Mouse (Mus musculus): ENCODE measurements around the gene Gm10073. TPM values are rescaled to one million over a fixed set of nuclear protein-coding genes. Genes with fewer than 3 reads are reported as not detected.
A peak's percentile ranks its signal among the peaks of the same experiment; 100 is the strongest.
"Not testable (repeated sequence)": the region's sequence is repeated elsewhere in the genome, so short reads cannot be mapped to it uniquely, and the experiment has no call there.

Gene Gm10073
- polyA plus RNA-seq, 1 experiment from 2014 or later = 8.1 TPM

GRCm38 (mm10) chr8:106609076-106609903, 36.0 kb upstream of the Gm10073 start:
- no peak overlapping the region for H3K4me3 ChIP-seq
- no peak overlapping the region for H3K27ac ChIP-seq (replicated peaks)
- no peak for DNase-seq (ENCODE audit: low spot score)
- H3K36me3 ChIP-seq (replicated peaks) = no peaks in the 10 kb centered on the region
- H3K27me3 ChIP-seq (replicated peaks; ENCODE audit: low read depth, poor library complexity, severe bottlenecking) = peaks cover 44% of the 10 kb centered on the region
- 77% methylated on average over 7 of the region's 7 CpGs for WGBS
- H3K9me3 ChIP-seq = no peaks in the 10 kb centered on the region
- peaks cover 14% of the 10 kb centered on the region for H3K4me1 ChIP-seq

GRCm38 (mm10) chr8:106608425-106608824, 35.2 kb upstream of the Gm10073 start:
- Histone ChIP-seq H3K27ac (replicated peaks) (no peak overlapping the region), H3K4me3 (no peak overlapping the region), H3K9me3 (no peaks in the 10 kb centered on the region), H3K4me1 (peaks cover 22% of the 10 kb centered on the region), H3K36me3 (replicated peaks) (no peaks in the 10 kb centered on the region), H3K27me3 (replicated peaks; ENCODE audit: low read depth, poor library complexity, severe bottlenecking) (peaks cover 52% of the 10 kb centered on the region)
- WGBS = 61% methylated on average over 3 of the region's 3 CpGs
- no peak for DNase-seq (ENCODE audit: low spot score)

- DNase-seq (ENCODE audit: low spot score); H3K9me3 ChIP-seq; H3K4me3 ChIP-seq; H3K27ac ChIP-seq (replicated peaks); H3K36me3 ChIP-seq (replicated peaks): not testable (repeated sequence)
- peaks cover 29% of the 10 kb centered on the region for H3K4me1 ChIP-seq
- peaks cover 59% of the 10 kb centered on the region for H3K27me3 ChIP-seq (replicated peaks; ENCODE audit: low read depth, poor library complexity, severe bottlenecking)
- WGBS = 90% methylated on average over 4 of the region's 4 CpGs
Observed at GRCm38 (mm10) chr8:106607783-106608182, 34.5 kb upstream of the Gm10073 start.

GRCm38 (mm10) chr8:106606601-106607145, 33.4 kb upstream of the Gm10073 start:
- Histone ChIP-seq H3K27me3 (replicated peaks; ENCODE audit: low read depth, poor library complexity, severe bottlenecking) (peaks cover 70% of the 10 kb centered on the region), H3K9me3 (no peaks in the 10 kb centered on the region), H3K27ac (replicated peaks) (no peak overlapping the region), H3K36me3 (replicated peaks) (no peaks in the 10 kb centered on the region), H3K4me1 (peaks cover 23% of the 10 kb centered on the region), H3K4me3 (no peak overlapping the region)
- 33% methylated on average over 15 of the region's 15 CpGs for WGBS
- no peak for DNase-seq (ENCODE audit: low spot score)

GRCm38 (mm10) chr8:106606121-106606520, 32.9 kb upstream of the Gm10073 start:
- H3K27ac ChIP-seq (replicated peaks) = no peak overlapping the region
- no peak for DNase-seq (ENCODE audit: low spot score)
- no peaks in the 10 kb centered on the region for H3K36me3 ChIP-seq (replicated peaks)
- H3K4me3 ChIP-seq = no peak overlapping the region
- peaks cover 21% of the 10 kb centered on the region for H3K4me1 ChIP-seq
- H3K27me3 ChIP-seq (replicated peaks; ENCODE audit: low read depth, poor library complexity, severe bottlenecking) = peaks cover 71% of the 10 kb centered on the region
- H3K9me3 ChIP-seq = no peaks in the 10 kb centered on the region
- WGBS = 51% methylated on average over 4 of the region's 4 CpGs

GRCm38 (mm10) chr8:106605657-106606056, 32.4 kb upstream of the Gm10073 start:
- H3K4me3 ChIP-seq = no peak overlapping the region
- peaks cover 21% of the 10 kb centered on the region for H3K4me1 ChIP-seq
- H3K27ac ChIP-seq (replicated peaks) = no peak overlapping the region
- H3K9me3 ChIP-seq = no peaks in the 10 kb centered on the region
- no peak for DNase-seq (ENCODE audit: low spot score)
- peaks cover 71% of the 10 kb centered on the region for H3K27me3 ChIP-seq (replicated peaks; ENCODE audit: low read depth, poor library complexity, severe bottlenecking)
- WGBS = 69% methylated on average over 7 of the region's 7 CpGs
- H3K36me3 ChIP-seq (replicated peaks) = no peaks in the 10 kb centered on the region

GRCm38 (mm10) chr8:106603933-106604332, 30.7 kb upstream of the Gm10073 start:
- Histone ChIP-seq H3K27ac (replicated peaks) (no peak overlapping the region), H3K4me1 (peaks cover 21% of the 10 kb centered on the region), H3K36me3 (replicated peaks) (no peaks in the 10 kb centered on the region), H3K9me3 (no peaks in the 10 kb centered on the region), H3K27me3 (replicated peaks; ENCODE audit: low read depth, poor library complexity, severe bottlenecking) (peaks cover 82% of the 10 kb centered on the region), H3K4me3 (peak overlapping the region; percentile 64)
- DNase-seq (ENCODE audit: low spot score) = peak; percentile 40
- WGBS = 1% methylated on average over 19 of the region's 19 CpGs

- no peaks in the 10 kb centered on the region for H3K9me3 ChIP-seq
- no peaks in the 10 kb centered on the region for H3K36me3 ChIP-seq (replicated peaks)
- H3K27me3 ChIP-seq (replicated peaks; ENCODE audit: low read depth, poor library complexity, severe bottlenecking) = peaks cover 81% of the 10 kb centered on the region
- under 1% methylated on average over 53 of the region's 53 CpGs for WGBS
- H3K27ac ChIP-seq (replicated peaks) = peak within 1 kb of the TSS; percentile 75
- DNase-seq (ENCODE audit: low spot score) = peak; percentile 80
- peak within 1 kb of the TSS; percentile 64 for H3K4me3 ChIP-seq
- H3K4me1 ChIP-seq = peaks cover 21% of the 10 kb centered on the region
Observed at GRCm38 (mm10) chr8:106603131-106603819, 30.0 kb upstream of the Gm10073 start, which contains the start of gene Cdh1. Gene Cdh1, plus strand, starts transcription at chr8:106603351.

- WGBS = 38% methylated on average over 7 of the region's 7 CpGs
- Histone ChIP-seq H3K4me1 (peaks cover 19% of the 10 kb centered on the region), H3K27me3 (replicated peaks; ENCODE audit: low read depth, poor library complexity, severe bottlenecking) (peaks cover 50% of the 10 kb centered on the region), H3K4me3 (no peak overlapping the region), H3K9me3 (no peaks in the 10 kb centered on the region), H3K36me3 (replicated peaks) (no peaks in the 10 kb centered on the region), H3K27ac (replicated peaks) (no peak overlapping the region)
- no peak for DNase-seq (ENCODE audit: low spot score)
Observed at GRCm38 (mm10) chr8:106599265-106599979, 26.2 kb upstream of the Gm10073 start.

GRCm38 (mm10) chr8:106597067-106597466, 23.8 kb upstream of the Gm10073 start:
- H3K27ac ChIP-seq (replicated peaks) = no peak overlapping the region
- WGBS = 92% methylated on average over 5 of the region's 5 CpGs
- no peaks in the 10 kb centered on the region for H3K9me3 ChIP-seq
- peaks cover 26% of the 10 kb centered on the region for H3K27me3 ChIP-seq (replicated peaks; ENCODE audit: low read depth, poor library complexity, severe bottlenecking)
- H3K4me1 ChIP-seq = 0 out of 2 replicates have a peak, but pooled peaks cover 3% of the 10 kb centered on the region
- DNase-seq (ENCODE audit: low spot score) = no peak
- no peaks in the 10 kb centered on the region for H3K36me3 ChIP-seq (replicated peaks)
- H3K4me3 ChIP-seq = no peak overlapping the region

GRCm38 (mm10) chr8:106595623-106596022, 22.4 kb upstream of the Gm10073 start:
- WGBS = 87% methylated on average over 3 of the region's 3 CpGs
- DNase-seq (ENCODE audit: low spot score); H3K36me3 ChIP-seq (replicated peaks); H3K27ac ChIP-seq (replicated peaks); H3K9me3 ChIP-seq; H3K4me1 ChIP-seq; H3K4me3 ChIP-seq: not testable (repeated sequence)
- peaks cover 12% of the 10 kb centered on the region for H3K27me3 ChIP-seq (replicated peaks; ENCODE audit: low read depth, poor library complexity, severe bottlenecking)

- Histone ChIP-seq H3K4me1 (0 out of 2 replicates have a peak, but pooled peaks cover 3% of the 10 kb centered on the region), H3K27ac (replicated peaks) (no peak overlapping the region), H3K4me3 (no peak overlapping the region), H3K27me3 (replicated peaks; ENCODE audit: low read depth, poor library complexity, severe bottlenecking) (no peaks in the 10 kb centered on the region), H3K9me3 (no peaks in the 10 kb centered on the region), H3K36me3 (replicated peaks) (no peaks in the 10 kb centered on the region)
- DNase-seq (ENCODE audit: low spot score) = no peak
- WGBS = 66% methylated on average over 3 of the region's 3 CpGs
Observed at GRCm38 (mm10) chr8:106592458-106592857, 19.2 kb upstream of the Gm10073 start.
